17 mouse cellular contexts compared by ENCODE assay signal in genomic region chr9:31962265-31962664, GRCm38 (mm10). TPM values are rescaled to one million over a fixed set of nuclear protein-coding genes. Genes with fewer than 3 reads are reported as not detected.
DNase-seq lines count a peak whose midpoint lies in the region; ATAC-seq lines count a peak whose summit lies in the region.
"Had no signal": no experiment of that assay in that cellular context is flagged by ENCODE, and none has a peak within 500 bp of the region (broad histone marks: within the 10 kb centered on the region; RNA-seq: fewer than 3 reads in every experiment).

No protein-coding gene starts in this region.

- no peak overlapping the region for H3K27ac ChIP-seq in midbrain, embryonic 11.5 days (ENCODE audit: low read depth, low read length)
- H3K27ac ChIP-seq in midbrain, embryonic 13.5 days, result no peak overlapping the region
- H3K27ac ChIP-seq: liver, embryonic 14.5 days; macrophage had no signal

- no peaks in the 10 kb centered on the region for H3K9me3 ChIP-seq in midbrain, embryonic 11.5 days (ENCODE audit: control insufficient read depth, low read length)
- no peaks in the 10 kb centered on the region for H3K9me3 ChIP-seq in midbrain, embryonic 13.5 days

- intact Hi-C loops in heart, postnatal 25 days (cut with DNase I), result no loop called here

- DNase-seq in cerebellum, adult 11-12 months, result peak; percentile 23
- peak; percentile 31 for DNase-seq in midbrain, embryonic 11.5 days (ENCODE audit: low spot score, missing footprints)
- peak; percentile 54 to 58 for DNase-seq in adrenal gland, postnatal 36 days
- peak; percentile 49 for DNase-seq in kidney, postnatal 10 days
- DNase-seq in heart, postnatal 25 days (ENCODE audit: low spot score), result no peak
- DNase-seq: forebrain, postnatal 0 days; gastrocnemius, postnatal 36 days; thymus, adult 18-20 months had no signal

- no peak overlapping the region for H3K4me2 ChIP-seq in midbrain, embryonic 11.5 days
- H3K4me2 ChIP-seq in midbrain, embryonic 13.5 days (replicated peaks), result no peak overlapping the region
- H3K4me2 ChIP-seq: heart, embryonic 12.5 days had no signal

- H3K4me3 ChIP-seq in midbrain, embryonic 11.5 days (ENCODE audit: low read depth, low read length), result no peak overlapping the region
- H3K4me3 ChIP-seq in midbrain, embryonic 13.5 days (replicated peaks), result no peak overlapping the region
- H3K4me3 ChIP-seq: heart, embryonic 12.5 days had no signal

- WGBS in midbrain, embryonic 11.5 days, result 62% methylated on average over 1 of the region's 1 CpGs
- 43% methylated on average over 1 of the region's 1 CpGs for WGBS in midbrain, embryonic 13.5 days

- ATAC-seq in cerebellum, adult (ENCODE audit: insufficient number of reproducible peaks, low FRiP score, low TSS enrichment), result no peak
- ATAC-seq in midbrain, embryonic 11.5 days (ENCODE audit: low FRiP score), result no peak
- no peak for ATAC-seq in midbrain, embryonic 13.5 days
- ATAC-seq in CD4-positive, CD25-positive, alpha-beta regulatory T cell, adult 4 months, result no peak
- ATAC-seq: forebrain, postnatal 0 days; intestine, embryonic 16.5 days had no signal

- H3K9ac ChIP-seq in midbrain, embryonic 11.5 days (ENCODE audit: low read length), result no peak overlapping the region
- no peak overlapping the region for H3K9ac ChIP-seq in midbrain, embryonic 13.5 days (replicated peaks)
- H3K9ac ChIP-seq: forebrain, postnatal 0 days; heart, embryonic 12.5 days; liver, embryonic 14.5 days had no signal

- H3K36me3 ChIP-seq in midbrain, embryonic 11.5 days (ENCODE audit: control insufficient read depth, insufficient read depth, low read length), result no peaks in the 10 kb centered on the region
- H3K36me3 ChIP-seq in midbrain, embryonic 13.5 days, result no peaks in the 10 kb centered on the region
- H3K36me3 ChIP-seq: heart, embryonic 12.5 days had no signal

- no peaks in the 10 kb centered on the region for H3K27me3 ChIP-seq in midbrain, embryonic 11.5 days (ENCODE audit: control insufficient read depth, insufficient read depth, low read length)
- H3K27me3 ChIP-seq in midbrain, embryonic 13.5 days, result no peaks in the 10 kb centered on the region
- H3K27me3 ChIP-seq: heart, embryonic 12.5 days had no signal

- no peaks in the 10 kb centered on the region for H3K4me1 ChIP-seq in midbrain, embryonic 11.5 days (ENCODE audit: control insufficient read depth, insufficient read depth, low read length)
- H3K4me1 ChIP-seq in midbrain, embryonic 13.5 days (replicated peaks), result no peaks in the 10 kb centered on the region
- H3K4me1 ChIP-seq: heart, embryonic 12.5 days had no signal

RNA-seq across cellular contexts. Expression of gene Barx2, which starts 49.0 kb away (rescaled TPM):
- polyA plus RNA-seq in midbrain, embryonic 11.5 days (2014; fragmentation: Nextera tagmentation; extraction: Ambion mirVana), result not detected in 2 replicates
- 0.13 TPM in 1 of 2 replicates, not detected in the other for polyA plus RNA-seq in midbrain, embryonic 13.5 days (2015; fragmentation: Nextera tagmentation; extraction: Ambion mirVana)
- not detected for total RNA-seq in adrenal gland, postnatal 36 days (2021)
- total RNA-seq in heart, postnatal 25 days (2021), result under 1 TPM; 0.14 to 0.16 TPM
- polyA plus RNA-seq in CD4-positive, CD25-positive, alpha-beta regulatory T cell, adult 4 months (2017; shearing (Covaris generic)), result not detected
- total RNA-seq: hematopoietic stem cell, adult 5-6 weeks had no signal
- polyA plus RNA-seq: heart, embryonic 12.5 days; liver, embryonic 14.5 days; macrophage; neural tube, embryonic 14.5 days had no signal
